Mouse (Mus musculus): ENCODE results near the gene Gm5414. TPM values are rescaled to one million over a fixed set of nuclear protein-coding genes. Genes with fewer than 3 reads are reported as not detected.

Gm5414 gene
- not detected in 2 replicates for total RNA-seq (2021)
- long read RNA-seq, experiment 1: 0 reads
- long read RNA-seq, experiment 2: 0 reads

GRCm38 (mm10) chr15:101627884-101628283, at the start of gene Gm5414:
TSS of gene Gm5414 (minus strand) at chr15:101628188.
- no peak for DNase-seq

GRCm38 (mm10) chr15:101675978-101676377, 48.0 kb upstream of the Gm5414 start:
- no peak for DNase-seq

GRCm38 (mm10) chr15:101652736-101653265, 24.8 kb upstream of the Gm5414 start:
- no peak for DNase-seq

GRCm38 (mm10) chr15:101647280-101647679, 19.3 kb upstream of the Gm5414 start, which contains the start of gene Gm5478:
TSS of gene Gm5478 (minus strand) at chr15:101647380.
- no peak for DNase-seq

- DNase-seq: no peak
Measured at GRCm38 (mm10) chr15:101599123-101599522, 28.9 kb downstream of the Gm5414 start.

GRCm38 (mm10) chr15:101588216-101588615, 39.8 kb downstream of the Gm5414 start:
- peak; percentile 11 for DNase-seq

- peak; percentile 36 for DNase-seq
Measured at GRCm38 (mm10) chr15:101584456-101584855, 43.5 kb downstream of the Gm5414 start.

GRCm38 (mm10) chr15:101583211-101583965, 44.6 kb downstream of the Gm5414 start:
- DNase-seq: no peak

GRCm38 (mm10) chr15:101581701-101582100, 46.3 kb downstream of the Gm5414 start:
- no peak for DNase-seq

- DNase-seq: no peak
Measured at GRCm38 (mm10) chr15:101575506-101575905, 52.5 kb downstream of the Gm5414 start.

Small RNA genes lying within 50 kb of the gene (microRNA-seq; reads per million reads assigned to microRNA genes)
- 0 reads per million in 2 experiments for gene Gm44383
- 0 reads per million in 2 experiments for gene Gm44479

Other genes with a start within 250 kb of the Gm5414 start
- gene Krt7, start 217.1 kb downstream of the Gm5414 start, total RNA-seq (2021): 1.4 and 2.3 TPM in 2 replicates
- not detected in 2 replicates for gene Krt87, start 189.4 kb downstream of the Gm5414 start, total RNA-seq (2021)
- gene Krt88, start 180.4 kb downstream of the Gm5414 start, total RNA-seq (2021): not detected in 2 replicates
- not detected in 2 replicates for gene Krt81, start 164.4 kb downstream of the Gm5414 start, total RNA-seq (2021)
- not detected in 2 replicates for gene Krt86, start 154.7 kb downstream of the Gm5414 start, total RNA-seq (2021)
- not detected in 2 replicates for gene Krt83, start 136.7 kb downstream of the Gm5414 start, total RNA-seq (2021)
- gene Gm49425, start 110.9 kb downstream of the Gm5414 start, total RNA-seq (2021): not detected in 2 replicates
- gene Krt84, start 95.4 kb downstream of the Gm5414 start, total RNA-seq (2021): not detected in 2 replicates
- gene Krt82, start 77.5 kb downstream of the Gm5414 start, total RNA-seq (2021): not detected in 2 replicates
- not detected in 2 replicates for gene Krt90, start 65.2 kb downstream of the Gm5414 start, total RNA-seq (2021)
- gene Krt75, start 54.3 kb downstream of the Gm5414 start, total RNA-seq (2021): not detected in 2 replicates
- gene Gm5478, start 19.2 kb upstream of the Gm5414 start, total RNA-seq (2021): not detected in 2 replicates
- gene Krt6b, start 52.1 kb upstream of the Gm5414 start, total RNA-seq (2021): not detected in 2 replicates
- not detected in 2 replicates for gene Krt6a, start 66.1 kb upstream of the Gm5414 start, total RNA-seq (2021)
- gene Krt5, start 84.7 kb upstream of the Gm5414 start, total RNA-seq (2021): not detected in 2 replicates
- gene Krt71, start 114.9 kb upstream of the Gm5414 start, total RNA-seq (2021): not detected in 2 replicates
- gene Krt72, start 158.3 kb upstream of the Gm5414 start, total RNA-seq (2021): not detected in 2 replicates
- gene Krt73, start 174.2 kb upstream of the Gm5414 start, total RNA-seq (2021): not detected in 2 replicates
- not detected in 2 replicates for gene Krt2, start 190.0 kb upstream of the Gm5414 start, total RNA-seq (2021)
- gene Krt1, start 222.6 kb upstream of the Gm5414 start, total RNA-seq (2021): 0.23 and 0.44 TPM in 2 replicates
- gene Krt77, start 241.5 kb upstream of the Gm5414 start, total RNA-seq (2021): not detected in 2 replicates